8 mouse cellular contexts compared by ENCODE assay signal in genomic region chr3:62458284-62459013, GRCm38 (mm10). TPM values are rescaled to one million over a fixed set of nuclear protein-coding genes. Genes with fewer than 3 reads are reported as not detected.
DNase-seq lines count a peak whose midpoint lies in the region; ATAC-seq and TF ChIP-seq lines count a peak whose summit lies in the region.

No protein-coding gene starts in this region.

- no peak overlapping the region for H3K27ac ChIP-seq in intestine, postnatal 0 days (ENCODE audit: low read depth, low read length)
- H3K27ac ChIP-seq in midbrain, embryonic 14.5 days (replicated peaks; ENCODE audit: low read depth, low read length), result no peak overlapping the region
- no peak overlapping the region for H3K27ac ChIP-seq in stomach, embryonic 16.5 days (ENCODE audit: low read length)

- WGBS in intestine, postnatal 0 days, result 26% methylated on average over 6 of the region's 6 CpGs
- WGBS in midbrain, embryonic 14.5 days, result 38% methylated on average over 6 of the region's 6 CpGs
- WGBS in stomach, embryonic 16.5 days, result 34% methylated on average over 6 of the region's 6 CpGs

- no peak overlapping the region for H3K9ac ChIP-seq in intestine, postnatal 0 days (ENCODE audit: low read depth, low read length)
- H3K9ac ChIP-seq in midbrain, embryonic 14.5 days (replicated peaks; ENCODE audit: low read length), result no peak overlapping the region
- no peak overlapping the region for H3K9ac ChIP-seq in stomach, embryonic 16.5 days (ENCODE audit: low read length)

- peak; percentile 81 for ATAC-seq in intestine, postnatal 0 days
- peak; percentile 76 for ATAC-seq in midbrain, embryonic 14.5 days (ENCODE audit: low FRiP score, low TSS enrichment)
- ATAC-seq in stomach, embryonic 16.5 days (ENCODE audit: insufficient read depth, low FRiP score), result peak; percentile 72

- no peaks in the 10 kb centered on the region for H3K27me3 ChIP-seq in intestine, postnatal 0 days (replicated peaks; ENCODE audit: control insufficient read depth, insufficient read depth, low read length)
- H3K27me3 ChIP-seq in midbrain, embryonic 14.5 days (ENCODE audit: control insufficient read depth, insufficient read depth, low read length), result no peaks in the 10 kb centered on the region
- H3K27me3 ChIP-seq in stomach, embryonic 16.5 days (ENCODE audit: control insufficient read depth, insufficient read depth, low read length), result no peaks in the 10 kb centered on the region

- peak; percentile 13 for DNase-seq in ovary, adult 18-20 months (ENCODE audit: low spot score)
- DNase-seq in ovary, postnatal 10 days (ENCODE audit: low spot score), result no peak
- DNase-seq in cerebellum, postnatal 4 days (ENCODE audit: low spot score in 2 of 2), result peak; percentile 55 to 70
- DNase-seq in gastrocnemius, postnatal 10 days, result peak; percentile 74
- DNase-seq in left cerebral cortex, postnatal 14 days (ENCODE audit: low spot score in 2 of 2), result peak; percentile 78 to 80
- peak; percentile 85 for DNase-seq in midbrain, embryonic 14.5 days

- H3K4me3 ChIP-seq in intestine, postnatal 0 days (ENCODE audit: low read depth, low read length), result no peak overlapping the region
- H3K4me3 ChIP-seq in midbrain, embryonic 14.5 days (replicated peaks; ENCODE audit: low read depth, low read length), result no peak overlapping the region
- H3K4me3 ChIP-seq in stomach, embryonic 16.5 days (replicated peaks; ENCODE audit: low read length), result no peak overlapping the region

- TF ChIP-seq CTCF in intestine, postnatal 0 days (IDR thresholded peaks at IDR 0.05; ENCODE audit: low read depth), result peak; percentile 90

- intact Hi-C loops in left cerebral cortex, postnatal 14 days (cut with DNase I), result loop anchor here (5.0 kb wide), 2 partner anchors 241 to 1211 kb away; no protein-coding TSS in a partner anchor

- H3K36me3 ChIP-seq in intestine, postnatal 0 days (ENCODE audit: control insufficient read depth, insufficient read depth), result peaks cover 21% of the 10 kb centered on the region
- peaks cover 32% of the 10 kb centered on the region for H3K36me3 ChIP-seq in midbrain, embryonic 14.5 days (ENCODE audit: control insufficient read depth, insufficient read depth, low read length)
- H3K36me3 ChIP-seq in stomach, embryonic 16.5 days (ENCODE audit: control insufficient read depth, insufficient read depth, low read length), result 0 out of 2 replicates have a peak, but pooled peaks cover 5% of the 10 kb centered on the region

- no peak overlapping the region for H3K4me2 ChIP-seq in intestine, postnatal 0 days (replicated peaks; ENCODE audit: low read depth)
- no peak overlapping the region for H3K4me2 ChIP-seq in midbrain, embryonic 14.5 days (ENCODE audit: low read length)
- H3K4me2 ChIP-seq in stomach, embryonic 16.5 days (ENCODE audit: low read depth, low read length), result no peak overlapping the region

- 0 out of 2 replicates have a peak, but pooled peaks cover 6% of the 10 kb centered on the region for H3K4me1 ChIP-seq in intestine, postnatal 0 days (replicated peaks; ENCODE audit: control insufficient read depth, insufficient read depth, low read length)
- peaks cover 14% of the 10 kb centered on the region; the same call in 1 of the 2 replicates for H3K4me1 ChIP-seq in midbrain, embryonic 14.5 days (ENCODE audit: control insufficient read depth, insufficient read depth, low read length)
- H3K4me1 ChIP-seq in stomach, embryonic 16.5 days (ENCODE audit: control insufficient read depth, insufficient read depth, low read length), result no peaks in the 10 kb centered on the region

- no peaks in the 10 kb centered on the region for H3K9me3 ChIP-seq in intestine, postnatal 0 days (ENCODE audit: control insufficient read depth)
- no peaks in the 10 kb centered on the region for H3K9me3 ChIP-seq in midbrain, embryonic 14.5 days (ENCODE audit: control insufficient read depth, low read length)
- H3K9me3 ChIP-seq in stomach, embryonic 16.5 days (replicated peaks; ENCODE audit: control insufficient read depth, low read length), result no peaks in the 10 kb centered on the region

RNA-seq across cellular contexts. Expression of gene Dhx36, which starts 48.4 kb away (rescaled TPM):
- 10 to 100 TPM; 16.6 to 22.7 TPM for total RNA-seq in gastrocnemius, postnatal 10 days (2021)
- polyA plus RNA-seq in intestine, postnatal 0 days (2015; fragmentation: Nextera tagmentation; extraction: Ambion mirVana), result 15.6 and 17.2 TPM in 2 replicates
- 10 to 100 TPM; 54.1 to 55.9 TPM for total RNA-seq in left cerebral cortex, postnatal 14 days (2021)
- polyA plus RNA-seq in midbrain, embryonic 14.5 days (2014; fragmentation: Nextera tagmentation; extraction: Ambion mirVana), result 65.1 and 65.8 TPM in 2 replicates
- 10.3 and 11.3 TPM in 2 replicates for polyA plus RNA-seq in stomach, embryonic 16.5 days (2015; fragmentation: Nextera tagmentation; extraction: Ambion mirVana)
